Mouse (Mus musculus): ENCODE measurements at regions not wholly inside any gene's neighbourhood (a gene's known extent, or its start where the extent isn't known, plus 50 kb on each side); places are given as distances from the start of the nearest gene placed in this dataset.

DNA sequence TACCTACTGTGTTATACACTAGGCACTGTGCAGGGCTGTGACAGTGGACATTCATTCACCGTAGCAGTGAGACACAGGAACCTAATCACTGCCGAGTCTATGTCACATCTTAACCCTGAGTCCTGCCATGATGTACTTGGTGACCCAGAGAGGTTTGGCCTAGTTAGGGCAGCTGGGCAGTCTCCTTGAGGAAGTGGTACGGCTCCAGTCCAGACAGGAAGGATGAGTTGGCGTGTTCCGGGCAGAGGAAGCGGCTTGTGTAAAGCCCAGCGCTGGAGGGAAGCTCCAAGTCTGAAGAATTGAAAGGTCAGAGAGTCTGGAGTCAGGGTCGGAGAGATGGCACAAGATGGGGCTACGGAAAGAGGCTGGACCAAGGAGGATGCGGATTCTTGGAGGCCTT lies 99.4 kb upstream of the Smim15 start:
- Histone ChIP-seq H3K9me3 (replicated peaks) (no peaks in the 10 kb centered on the region), H3K27me3 (no peaks in the 10 kb centered on the region), H3K4me1 (0 out of 2 replicates have a peak, but pooled peaks cover 8% of the 10 kb centered on the region), H3K9ac (no peak overlapping the region), H3K4me3 (no peak overlapping the region), H3K27ac (no peak overlapping the region), H3K4me2 (replicated peaks) (no peak overlapping the region), H3K36me3 (no peaks in the 10 kb centered on the region)
- ATAC-seq (ENCODE audit: low FRiP score), result no peak
- 82% methylated on average over 10 of the region's 10 CpGs for WGBS

DNA sequence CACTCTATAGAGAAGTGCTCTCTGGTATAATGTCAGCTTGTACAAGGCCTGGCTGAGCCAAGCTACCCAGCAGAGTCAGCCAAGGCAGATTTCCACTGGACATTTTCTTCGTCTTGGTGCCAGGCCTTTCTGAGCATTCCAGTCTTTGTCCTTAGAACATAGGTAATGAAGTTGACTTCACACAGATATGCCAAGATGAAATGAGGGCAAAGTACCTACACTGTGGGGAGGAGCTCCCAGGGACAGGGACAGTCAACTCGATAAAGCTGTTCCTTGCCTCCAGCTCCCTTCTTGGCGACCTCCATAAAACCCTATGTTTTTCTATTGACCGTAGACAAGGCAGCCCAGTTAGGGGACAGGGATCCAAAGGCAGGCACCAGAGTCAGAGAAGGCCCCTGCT lies 101.3 kb upstream of the Smim15 start:
- H3K27me3 ChIP-seq, result no peaks in the 10 kb centered on the region
- WGBS, result 90% methylated on average over 4 of the region's 4 CpGs
- ATAC-seq (ENCODE audit: low FRiP score), result no peak

DNA sequence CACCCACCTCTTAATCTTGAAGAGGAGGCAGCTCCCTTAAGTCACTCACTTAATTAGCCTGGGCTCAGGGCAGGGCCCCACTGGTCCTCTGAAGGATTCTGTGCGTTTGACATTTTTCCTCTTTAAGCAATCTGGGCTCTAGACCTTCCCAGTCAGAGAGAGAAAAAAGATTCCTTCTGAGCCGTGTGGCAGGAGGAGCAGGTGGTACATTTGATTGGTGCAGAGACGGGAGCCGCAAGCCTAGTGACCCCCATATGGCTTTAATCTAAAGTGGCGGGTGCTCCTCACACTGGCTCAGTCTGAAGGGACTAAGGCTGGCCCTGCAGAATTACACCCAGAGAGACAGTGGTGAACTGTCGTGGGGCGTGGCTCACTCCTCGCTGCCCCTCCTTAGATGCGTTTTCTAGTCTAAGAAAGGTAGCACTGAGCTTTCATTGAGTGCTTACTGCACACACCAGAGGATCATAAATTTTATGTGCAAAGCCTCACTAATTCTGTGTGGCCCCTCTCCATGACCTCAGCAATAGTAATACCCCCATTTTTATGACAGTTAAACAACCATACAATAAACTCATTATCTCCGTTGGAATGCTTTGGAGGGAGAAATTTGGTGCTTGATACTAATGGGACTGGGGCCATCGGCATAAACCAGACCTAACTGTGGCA lies 101.8 kb upstream of the Smim15 start:
- H3K27ac ChIP-seq, result no peak overlapping the region
- H3K4me1 ChIP-seq, result 0 out of 2 replicates have a peak, but pooled peaks cover 8% of the 10 kb centered on the region
- 53% methylated on average over 11 of the region's 11 CpGs for WGBS

More for the DNA sequence above, 101.3 kb upstream of the Smim15 start:
- Histone ChIP-seq H3K36me3 (no peaks in the 10 kb centered on the region), H3K4me2 (replicated peaks) (no peak overlapping the region), H3K9me3 (replicated peaks) (no peaks in the 10 kb centered on the region), H3K27ac (no peak overlapping the region), H3K4me3 (no peak overlapping the region), H3K9ac (no peak overlapping the region), H3K4me1 (0 out of 2 replicates have a peak, but pooled peaks cover 8% of the 10 kb centered on the region)

DNA sequence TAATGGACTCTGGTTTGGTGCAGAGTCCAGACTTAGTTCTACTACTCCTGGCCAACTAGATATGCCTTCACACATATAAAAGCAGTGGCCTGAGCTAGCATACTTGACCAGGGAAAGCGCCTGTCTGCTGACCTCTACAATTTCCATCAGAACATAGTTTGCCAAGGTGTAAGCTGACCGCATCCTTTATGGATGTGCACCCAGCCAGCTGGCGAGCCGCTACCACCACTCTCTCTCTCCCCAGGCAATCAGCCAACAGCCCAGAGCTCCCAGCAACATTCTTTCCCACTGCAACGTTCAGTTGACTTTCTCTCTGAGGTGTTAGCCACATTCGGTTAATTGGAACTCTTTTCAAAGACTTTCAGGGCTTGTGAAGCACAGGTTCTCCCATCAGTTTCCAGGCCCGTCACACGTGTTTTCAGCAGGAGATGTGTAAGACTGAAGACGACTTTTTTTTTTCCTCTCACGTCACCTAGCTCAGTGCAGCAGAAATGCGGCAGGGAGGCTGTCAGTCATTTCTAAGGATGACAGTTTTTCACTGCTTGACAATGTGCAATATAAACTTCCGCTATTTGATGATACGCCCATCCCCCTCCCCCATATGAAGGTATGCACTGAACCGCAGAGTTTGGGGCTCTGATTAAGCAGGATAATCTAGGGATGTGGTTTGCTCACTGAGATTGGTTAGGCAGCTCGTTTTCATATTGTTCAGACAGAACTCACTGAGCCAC lies 104.2 kb upstream of the Smim15 start:
- no peak overlapping the region for H3K4me2 ChIP-seq (replicated peaks)
- no peak overlapping the region for H3K4me3 ChIP-seq
- no peaks in the 10 kb centered on the region for H3K27me3 ChIP-seq
- no peaks in the 10 kb centered on the region for H3K9me3 ChIP-seq (replicated peaks)
- H3K27ac ChIP-seq, result no peak overlapping the region
- 70% methylated on average over 15 of the region's 15 CpGs for WGBS
- H3K36me3 ChIP-seq, result no peaks in the 10 kb centered on the region
- ATAC-seq (ENCODE audit: low FRiP score), result no peak
- 0 out of 2 replicates have a peak, but pooled peaks cover 5% of the 10 kb centered on the region for H3K4me1 ChIP-seq
- no peak overlapping the region for H3K9ac ChIP-seq

More for the DNA sequence above, 101.8 kb upstream of the Smim15 start:
- Histone ChIP-seq H3K4me2 (replicated peaks) (no peak overlapping the region), H3K36me3 (no peaks in the 10 kb centered on the region), H3K9me3 (replicated peaks) (no peaks in the 10 kb centered on the region), H3K4me3 (no peak overlapping the region), H3K9ac (no peak overlapping the region), H3K27me3 (no peaks in the 10 kb centered on the region)
- peak; percentile 76 for ATAC-seq (ENCODE audit: low FRiP score)

DNA sequence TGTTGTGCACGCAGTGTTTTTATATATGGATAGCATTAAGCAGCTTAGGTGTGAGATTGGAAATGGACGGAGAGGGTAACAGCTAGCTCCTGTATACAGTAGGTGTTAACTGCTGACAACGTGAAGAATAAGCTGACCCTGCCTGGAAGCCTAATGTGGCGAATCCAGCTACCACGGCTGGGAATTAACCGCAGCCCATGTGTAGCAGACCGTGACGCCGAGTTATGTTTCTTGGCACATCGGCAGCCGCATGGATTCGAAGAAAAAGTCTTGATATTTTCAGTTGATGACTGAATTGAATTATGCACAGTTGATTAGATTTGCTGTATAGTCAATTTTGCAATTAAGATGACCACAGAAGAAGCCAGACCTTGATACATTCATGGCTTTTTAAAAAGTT lies 108.6 kb upstream of the Smim15 start:
- ATAC-seq (ENCODE audit: low FRiP score), result no peak
- H3K9ac ChIP-seq, result no peak overlapping the region
- H3K9me3 ChIP-seq (replicated peaks), result no peaks in the 10 kb centered on the region
- H3K4me2 ChIP-seq (replicated peaks), result no peak overlapping the region
- no peak overlapping the region for H3K4me3 ChIP-seq
- H3K27me3 ChIP-seq, result no peaks in the 10 kb centered on the region
- H3K4me1 ChIP-seq, result peaks cover 19% of the 10 kb centered on the region
- no peaks in the 10 kb centered on the region for H3K36me3 ChIP-seq
- H3K27ac ChIP-seq, result no peak overlapping the region
- 65% methylated on average over 12 of the region's 12 CpGs for WGBS

DNA sequence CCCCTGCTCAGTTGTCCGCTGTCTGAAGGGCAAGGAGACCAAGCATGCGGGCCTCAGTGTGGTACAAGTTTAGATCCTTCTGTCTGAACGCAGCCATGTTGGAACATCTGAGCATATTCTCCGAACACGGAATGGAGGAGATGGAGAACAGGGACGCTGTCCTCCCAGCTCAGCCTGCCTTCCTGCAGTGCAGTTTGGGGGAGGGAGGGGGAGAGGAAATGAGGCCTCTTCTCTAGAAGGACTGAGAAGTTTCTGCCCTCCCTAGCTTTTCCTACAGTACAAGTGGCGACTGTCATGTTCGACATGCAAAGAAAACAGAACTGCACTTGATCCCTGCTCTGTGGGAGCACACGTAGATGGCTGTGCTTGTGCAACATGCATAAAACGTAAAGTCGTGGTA lies 109.6 kb upstream of the Smim15 start:
- Histone ChIP-seq H3K9ac (no peak overlapping the region), H3K36me3 (no peaks in the 10 kb centered on the region), H3K4me2 (replicated peaks) (peak overlapping the region; percentile 21; the same call in 1 of the 2 replicates), H3K9me3 (replicated peaks) (no peaks in the 10 kb centered on the region), H3K27me3 (no peaks in the 10 kb centered on the region), H3K4me1 (peaks cover 19% of the 10 kb centered on the region), H3K27ac (no peak overlapping the region), H3K4me3 (no peak overlapping the region)
- ATAC-seq (ENCODE audit: low FRiP score), result no peak
- 48% methylated on average over 11 of the region's 11 CpGs for WGBS

DNA sequence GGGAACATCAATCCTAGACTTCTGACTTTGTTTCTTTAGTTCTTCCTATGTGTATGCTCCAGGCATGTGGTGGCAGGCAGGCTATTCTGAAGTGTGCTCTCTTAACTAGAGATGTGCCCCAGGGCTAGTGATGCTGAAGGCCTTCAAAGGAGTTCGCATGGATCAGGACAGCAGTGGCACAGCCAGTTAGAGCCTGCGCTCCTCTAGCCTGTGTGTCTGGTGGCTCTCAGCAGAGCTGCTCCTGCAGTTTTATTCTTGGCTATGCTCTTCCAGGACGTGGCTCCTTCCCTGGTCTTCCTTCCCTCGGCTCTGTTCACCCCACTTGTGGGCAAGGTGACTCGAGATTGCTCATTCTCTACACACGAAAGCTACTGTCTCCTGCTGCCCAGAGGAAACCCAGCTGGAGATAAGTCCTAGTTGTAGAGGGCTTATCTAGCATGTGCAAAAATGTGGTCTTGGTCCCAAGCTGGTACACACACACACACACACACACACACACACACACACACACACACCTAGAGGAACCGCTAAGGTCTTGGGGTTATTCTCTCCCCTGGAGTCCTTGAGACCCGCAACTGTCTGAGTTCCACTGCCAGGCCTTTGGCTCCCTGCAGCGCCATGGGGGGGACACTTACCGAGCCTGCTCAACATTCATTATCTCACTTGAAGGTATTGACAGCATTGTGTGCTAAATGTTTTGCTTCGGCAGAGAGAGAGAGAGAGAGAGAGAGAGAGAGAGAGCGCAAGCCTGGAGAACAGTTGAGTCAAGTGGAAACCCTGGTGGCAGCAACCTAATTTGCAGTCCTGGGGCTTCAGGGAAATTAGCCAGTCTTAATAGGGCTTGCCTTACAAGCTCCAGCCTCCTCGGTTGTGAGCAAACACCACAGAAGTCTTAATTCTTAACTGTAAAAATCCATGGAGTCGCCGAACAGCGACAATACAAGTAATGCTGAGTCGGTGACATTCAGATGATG lies 110.4 kb upstream of the Smim15 start:
- Histone ChIP-seq H3K27me3 (no peaks in the 10 kb centered on the region), H3K36me3 (no peaks in the 10 kb centered on the region), H3K9ac (no peak overlapping the region), H3K27ac (no peak overlapping the region), H3K4me1 (peaks cover 19% of the 10 kb centered on the region), H3K9me3 (replicated peaks) (no peaks in the 10 kb centered on the region), H3K4me2 (replicated peaks) (peak overlapping the region; percentile 21; the same call in 1 of the 2 replicates), H3K4me3 (no peak overlapping the region)
- 44% methylated on average over 17 of the region's 17 CpGs for WGBS
- 0 out of 2 replicates have a peak, but pooled peaks have one; percentile 27 for ATAC-seq (ENCODE audit: low FRiP score)

DNA sequence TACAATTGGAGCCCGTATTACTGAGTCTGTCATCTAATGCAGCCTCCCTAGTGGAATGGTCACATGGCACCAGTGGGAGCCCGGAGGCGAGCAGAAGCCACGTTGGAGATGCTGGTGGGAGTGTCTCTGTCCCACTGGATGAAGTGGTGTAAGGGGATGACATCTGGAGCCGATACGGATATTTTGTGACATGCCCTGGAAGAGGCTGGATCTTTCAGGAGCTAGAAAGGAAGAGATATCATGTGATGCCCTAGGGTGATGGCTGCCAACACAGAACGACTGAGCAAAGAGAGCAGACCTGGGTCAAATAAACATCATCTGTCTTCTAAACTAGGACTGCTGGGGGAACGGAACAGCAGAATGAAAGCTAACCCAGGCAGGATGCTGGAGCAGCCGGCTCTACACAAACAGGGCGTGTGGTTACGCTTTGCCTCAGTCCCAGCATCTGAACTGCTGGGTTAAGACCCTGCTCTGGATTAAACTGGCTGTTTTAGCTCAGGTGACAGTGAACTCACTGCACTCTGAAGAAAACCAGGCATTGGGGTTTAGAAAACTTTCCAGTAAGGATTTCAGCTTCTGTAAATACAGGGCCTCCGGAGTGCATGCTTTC lies 111.7 kb upstream of the Smim15 start:
- Histone ChIP-seq H3K4me1 (peaks cover 19% of the 10 kb centered on the region), H3K27ac (no peak overlapping the region), H3K9ac (no peak overlapping the region), H3K4me3 (no peak overlapping the region), H3K27me3 (no peaks in the 10 kb centered on the region), H3K4me2 (replicated peaks) (no peak overlapping the region), H3K36me3 (no peaks in the 10 kb centered on the region), H3K9me3 (replicated peaks) (no peaks in the 10 kb centered on the region)
- ATAC-seq (ENCODE audit: low FRiP score), result no peak; the same call in 1 of the 2 replicates
- 51% methylated on average over 12 of the region's 12 CpGs for WGBS

DNA sequence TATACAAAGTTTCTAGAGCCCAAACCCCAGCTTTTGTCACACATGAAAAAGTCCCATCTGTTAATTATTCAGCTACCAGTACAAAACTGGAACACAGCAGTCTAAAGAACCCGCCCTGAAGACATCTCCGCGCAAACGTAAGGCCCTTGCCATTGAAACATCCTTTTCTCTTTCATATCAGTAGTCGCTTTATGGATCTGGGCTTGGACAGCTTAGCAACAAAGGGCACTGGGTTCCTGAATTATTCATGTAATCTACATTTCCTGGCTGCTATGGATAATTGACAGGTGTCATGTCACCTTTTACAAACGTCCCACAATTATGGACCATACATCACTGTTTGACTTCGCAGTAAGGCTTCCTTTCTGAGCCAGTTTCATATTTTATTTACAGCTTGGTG lies 113.0 kb upstream of the Smim15 start:
- peaks cover 19% of the 10 kb centered on the region for H3K4me1 ChIP-seq
- H3K4me2 ChIP-seq (replicated peaks), result no peak overlapping the region
- no peaks in the 10 kb centered on the region for H3K27me3 ChIP-seq
- ATAC-seq (ENCODE audit: low FRiP score), result no peak
- no peak overlapping the region for H3K9ac ChIP-seq
- no peaks in the 10 kb centered on the region for H3K9me3 ChIP-seq (replicated peaks)
- WGBS, result 69% methylated on average over 7 of the region's 7 CpGs
- H3K4me3 ChIP-seq, result no peak overlapping the region
- H3K27ac ChIP-seq, result no peak overlapping the region
- no peaks in the 10 kb centered on the region for H3K36me3 ChIP-seq

DNA sequence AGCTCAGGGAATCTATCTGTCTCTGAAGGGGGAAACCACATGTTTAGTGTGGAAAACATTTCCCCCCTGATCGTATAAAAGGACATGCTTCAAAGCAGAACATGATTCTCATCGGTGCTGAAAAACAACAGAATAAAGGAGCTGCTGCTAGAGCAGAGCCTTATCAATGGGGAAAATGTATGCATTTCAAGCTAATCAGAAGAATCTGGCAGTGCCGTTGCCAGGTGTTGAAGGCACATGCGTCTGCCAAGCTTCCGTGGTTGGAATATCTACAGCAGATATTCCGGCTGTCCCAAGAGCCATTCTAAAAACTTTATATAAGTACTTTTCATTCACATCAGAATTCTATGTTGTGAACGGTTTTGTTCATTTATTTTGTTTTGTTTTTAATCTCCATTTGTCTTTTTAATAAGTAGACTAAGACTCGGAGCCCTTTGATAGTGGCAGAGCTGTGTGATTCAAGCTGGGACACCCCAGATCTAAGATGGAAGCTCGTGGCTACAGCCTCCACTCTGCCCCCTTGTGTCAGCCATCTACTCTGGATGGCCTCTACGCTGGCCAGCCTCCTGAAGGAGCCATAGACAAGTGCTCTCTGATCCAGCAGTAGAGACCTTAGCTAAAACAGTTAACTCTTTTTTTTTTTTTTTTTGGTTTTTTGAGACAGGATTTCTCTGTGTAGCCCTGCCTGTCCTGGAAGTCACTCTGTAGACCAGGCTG lies 116.6 kb upstream of the Smim15 start:
- Histone ChIP-seq H3K36me3 (no peaks in the 10 kb centered on the region), H3K4me2 (replicated peaks) (no peak overlapping the region), H3K27me3 (no peaks in the 10 kb centered on the region), H3K4me1 (peaks cover 10% of the 10 kb centered on the region; the same call in 1 of the 2 replicates), H3K27ac (no peak overlapping the region), H3K4me3 (no peak overlapping the region), H3K9me3 (replicated peaks) (no peaks in the 10 kb centered on the region), H3K9ac (no peak overlapping the region)
- no peak for ATAC-seq (ENCODE audit: low FRiP score)
- 74% methylated on average over 10 of the region's 10 CpGs for WGBS

DNA sequence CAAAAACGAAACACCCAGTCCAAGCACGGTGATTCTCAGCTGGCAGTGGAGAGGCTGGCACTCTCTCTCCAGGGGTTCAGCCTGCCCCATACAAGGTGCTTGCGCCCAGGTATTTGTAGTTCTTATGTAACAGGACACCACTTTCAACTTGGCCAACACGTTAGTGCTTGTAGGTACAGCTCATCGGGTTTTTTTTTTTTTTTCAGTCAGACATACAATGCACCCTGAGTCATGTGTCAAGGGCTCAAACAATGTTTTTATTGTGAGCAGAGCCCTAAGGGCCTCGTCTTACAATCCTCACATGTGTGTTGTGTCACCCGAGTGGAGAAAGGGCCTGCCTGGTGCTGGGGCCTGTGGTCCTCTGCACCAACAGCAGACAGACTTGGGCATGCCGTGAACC lies 118.8 kb upstream of the Smim15 start:
- 0 out of 2 replicates have a peak, but pooled peaks have one; percentile 32 for ATAC-seq (ENCODE audit: low FRiP score)
- Histone ChIP-seq H3K27ac (no peak overlapping the region), H3K4me3 (no peak overlapping the region), H3K36me3 (no peaks in the 10 kb centered on the region), H3K4me1 (peaks cover 5% of the 10 kb centered on the region; the same call in 1 of the 2 replicates), H3K9me3 (replicated peaks) (no peaks in the 10 kb centered on the region), H3K27me3 (no peaks in the 10 kb centered on the region), H3K4me2 (replicated peaks) (no peak overlapping the region), H3K9ac (no peak overlapping the region)
- WGBS, result 62% methylated on average over 8 of the region's 8 CpGs

All from hindbrain, embryonic 12.5 days (tissue).